Mouse (Mus musculus): ENCODE data around the gene Cyb5b. TPM values are rescaled to one million over a fixed set of nuclear protein-coding genes. Genes with fewer than 3 reads are reported as not detected.

The Cyb5b gene
- polyA plus RNA-seq, 1 experiment from 2014 or later, result 93.2 TPM

DNA sequence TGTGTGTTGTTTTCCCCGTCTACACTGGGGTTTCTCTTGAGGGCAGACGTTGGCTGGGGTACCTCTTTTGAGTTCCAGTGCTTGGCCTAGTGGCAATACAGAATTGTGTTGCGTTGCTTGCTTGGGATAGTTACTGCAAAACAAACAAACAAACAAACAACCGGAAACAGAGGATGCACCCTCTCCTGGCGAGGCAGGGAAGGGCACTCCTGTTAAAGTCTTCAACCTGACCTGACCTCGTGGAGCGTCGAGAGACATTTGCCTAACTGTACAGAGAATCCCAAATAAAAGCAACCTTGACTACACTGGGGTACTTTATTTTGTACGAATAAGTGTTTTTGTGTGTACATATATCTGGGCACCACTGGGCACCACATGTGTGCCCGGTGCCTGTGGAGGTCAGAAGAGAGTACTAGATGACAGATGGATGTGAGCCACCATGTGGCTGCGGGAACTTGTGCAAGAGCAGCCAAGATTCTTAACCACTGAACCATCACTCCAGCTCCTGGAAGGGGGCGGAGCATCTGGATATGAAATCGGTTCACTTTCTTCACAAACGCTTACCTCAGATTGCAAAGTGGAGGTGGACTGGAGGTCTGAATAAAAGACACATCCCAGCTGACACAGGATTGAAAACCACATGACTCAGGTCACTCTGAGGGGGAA lies 44.5 kb downstream of the Cyb5b start:
- H3K4me2 ChIP-seq (replicated peaks; ENCODE audit: low read depth), result no peak overlapping the region
- H3K27me3 ChIP-seq (replicated peaks; ENCODE audit: control insufficient read depth, insufficient read depth, low read length), result no peaks in the 10 kb centered on the region
- H3K36me3 ChIP-seq (ENCODE audit: control insufficient read depth, insufficient read depth), result no peaks in the 10 kb centered on the region
- no peak overlapping the region for H3K4me3 ChIP-seq (ENCODE audit: low read depth, low read length)
- WGBS, result 91% methylated on average over 14 of the region's 14 CpGs
- no peaks in the 10 kb centered on the region for H3K4me1 ChIP-seq (replicated peaks; ENCODE audit: control insufficient read depth, insufficient read depth, low read length)
- H3K9ac ChIP-seq (ENCODE audit: low read depth, low read length), result no peak overlapping the region
- no peaks in the 10 kb centered on the region for H3K9me3 ChIP-seq (ENCODE audit: control insufficient read depth)
- ATAC-seq, result no peak
- H3K27ac ChIP-seq (ENCODE audit: low read depth, low read length), result no peak overlapping the region
- TF ChIP-seq CTCF (IDR thresholded peaks at IDR 0.05; ENCODE audit: low read depth), result no peak

GRCm38 (mm10) chr8:107197901-107198826 lies 47.7 kb downstream of the Cyb5b start:
- no peak overlapping the region for H3K9ac ChIP-seq (ENCODE audit: low read depth, low read length)
- no peak for TF ChIP-seq CTCF (IDR thresholded peaks at IDR 0.05; ENCODE audit: low read depth)
- H3K4me1 ChIP-seq (replicated peaks; ENCODE audit: control insufficient read depth, insufficient read depth, low read length), result no peaks in the 10 kb centered on the region
- no peak for ATAC-seq
- H3K27me3 ChIP-seq (replicated peaks; ENCODE audit: control insufficient read depth, insufficient read depth, low read length), result no peaks in the 10 kb centered on the region
- no peaks in the 10 kb centered on the region for H3K9me3 ChIP-seq (ENCODE audit: control insufficient read depth)
- peak overlapping the region; percentile 53 for H3K4me2 ChIP-seq (replicated peaks; ENCODE audit: low read depth)
- H3K36me3 ChIP-seq (ENCODE audit: control insufficient read depth, insufficient read depth), result no peaks in the 10 kb centered on the region
- no peak overlapping the region for H3K4me3 ChIP-seq (ENCODE audit: low read depth, low read length)
- H3K27ac ChIP-seq (ENCODE audit: low read depth, low read length), result no peak overlapping the region; the same call in 1 of the 2 replicates
- 33% methylated on average over 24 of the region's 24 CpGs for WGBS

DNA sequence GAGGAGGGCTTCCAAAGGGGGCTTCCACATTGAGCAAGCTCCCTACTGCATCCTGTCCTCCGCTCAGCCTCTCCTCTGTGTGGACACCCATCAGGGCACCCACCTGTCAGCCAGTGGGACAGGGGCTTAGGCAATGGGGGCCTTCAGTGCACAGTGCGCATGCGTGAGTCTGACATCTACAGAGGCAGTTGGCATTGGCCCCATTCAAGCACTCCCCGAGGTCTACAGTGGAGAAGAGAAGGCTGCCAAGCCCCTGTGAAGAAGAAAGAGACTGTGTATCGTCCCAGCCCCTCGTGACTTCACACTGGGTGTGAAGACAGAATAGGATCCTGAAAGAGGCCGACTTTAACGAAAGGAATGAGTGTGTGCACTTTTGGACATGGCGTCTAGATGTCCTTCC lies 54.7 kb downstream of the Cyb5b start:
- no peak overlapping the region for H3K4me2 ChIP-seq (replicated peaks; ENCODE audit: low read depth)
- ATAC-seq, result no peak
- no peaks in the 10 kb centered on the region for H3K9me3 ChIP-seq (ENCODE audit: control insufficient read depth)
- WGBS, result 93% methylated on average over 9 of the region's 9 CpGs
- no peak for TF ChIP-seq CTCF (IDR thresholded peaks at IDR 0.05; ENCODE audit: low read depth)
- no peaks in the 10 kb centered on the region for H3K27me3 ChIP-seq (replicated peaks; ENCODE audit: control insufficient read depth, insufficient read depth, low read length)
- no peak overlapping the region for H3K4me3 ChIP-seq (ENCODE audit: low read depth, low read length)
- H3K4me1 ChIP-seq (replicated peaks; ENCODE audit: control insufficient read depth, insufficient read depth, low read length), result no peaks in the 10 kb centered on the region
- no peak overlapping the region for H3K27ac ChIP-seq (ENCODE audit: low read depth, low read length)
- no peak overlapping the region for H3K9ac ChIP-seq (ENCODE audit: low read depth, low read length)
- no peaks in the 10 kb centered on the region for H3K36me3 ChIP-seq (ENCODE audit: control insufficient read depth, insufficient read depth)

- no peak for TF ChIP-seq CTCF (IDR thresholded peaks at IDR 0.05; ENCODE audit: low read depth)
- H3K9ac ChIP-seq (ENCODE audit: low read depth, low read length), result no peak overlapping the region
- no peak for ATAC-seq
- H3K9me3 ChIP-seq (ENCODE audit: control insufficient read depth), result no peaks in the 10 kb centered on the region
- H3K27ac ChIP-seq (ENCODE audit: low read depth, low read length), result no peak overlapping the region
- H3K36me3 ChIP-seq (ENCODE audit: control insufficient read depth, insufficient read depth), result no peaks in the 10 kb centered on the region
- H3K27me3 ChIP-seq (replicated peaks; ENCODE audit: control insufficient read depth, insufficient read depth, low read length), result no peaks in the 10 kb centered on the region
- H3K4me1 ChIP-seq (replicated peaks; ENCODE audit: control insufficient read depth, insufficient read depth, low read length), result no peaks in the 10 kb centered on the region
- H3K4me3 ChIP-seq (ENCODE audit: low read depth, low read length), result no peak overlapping the region
- WGBS, result 67% methylated on average over 23 of the region's 23 CpGs
- no peak overlapping the region; the same call in 1 of the 2 replicates for H3K4me2 ChIP-seq (replicated peaks; ENCODE audit: low read depth)
Measured at GRCm38 (mm10) chr8:107205701-107206561, 55.5 kb downstream of the Cyb5b start.

- H3K27ac ChIP-seq (ENCODE audit: low read depth, low read length), result no peak overlapping the region
- no peaks in the 10 kb centered on the region for H3K9me3 ChIP-seq (ENCODE audit: control insufficient read depth)
- H3K4me1 ChIP-seq (replicated peaks; ENCODE audit: control insufficient read depth, insufficient read depth, low read length), result no peaks in the 10 kb centered on the region
- no peak overlapping the region for H3K9ac ChIP-seq (ENCODE audit: low read depth, low read length)
- no peak for TF ChIP-seq CTCF (IDR thresholded peaks at IDR 0.05; ENCODE audit: low read depth)
- no peaks in the 10 kb centered on the region for H3K27me3 ChIP-seq (replicated peaks; ENCODE audit: control insufficient read depth, insufficient read depth, low read length)
- H3K4me3 ChIP-seq (ENCODE audit: low read depth, low read length), result no peak overlapping the region
- 70% methylated on average over 9 of the region's 9 CpGs for WGBS
- H3K36me3 ChIP-seq (ENCODE audit: control insufficient read depth, insufficient read depth), result no peaks in the 10 kb centered on the region
- H3K4me2 ChIP-seq (replicated peaks; ENCODE audit: low read depth), result no peak overlapping the region
- ATAC-seq, result no peak
Measured at GRCm38 (mm10) chr8:107206782-107207525, 56.5 kb downstream of the Cyb5b start.

Measured in intestine, postnatal 0 days (tissue).